Mouse (Mus musculus) CD4-positive naive resting alpha-beta T cell, adult 57 days (primary cell): ENCODE measurements around the gene Med13. TPM values are rescaled to one million over a fixed set of nuclear protein-coding genes. Genes with fewer than 3 reads are reported as not detected.

ENCODE experiments used
- total RNA-seq: library from RNA; stranded (reverse); gene quantifications from one replicate; pipeline ENCODE4 v1.2.4, GENCODE M21; 2023

Gene Med13
- total RNA-seq: 80.6 TPM

DNA sequence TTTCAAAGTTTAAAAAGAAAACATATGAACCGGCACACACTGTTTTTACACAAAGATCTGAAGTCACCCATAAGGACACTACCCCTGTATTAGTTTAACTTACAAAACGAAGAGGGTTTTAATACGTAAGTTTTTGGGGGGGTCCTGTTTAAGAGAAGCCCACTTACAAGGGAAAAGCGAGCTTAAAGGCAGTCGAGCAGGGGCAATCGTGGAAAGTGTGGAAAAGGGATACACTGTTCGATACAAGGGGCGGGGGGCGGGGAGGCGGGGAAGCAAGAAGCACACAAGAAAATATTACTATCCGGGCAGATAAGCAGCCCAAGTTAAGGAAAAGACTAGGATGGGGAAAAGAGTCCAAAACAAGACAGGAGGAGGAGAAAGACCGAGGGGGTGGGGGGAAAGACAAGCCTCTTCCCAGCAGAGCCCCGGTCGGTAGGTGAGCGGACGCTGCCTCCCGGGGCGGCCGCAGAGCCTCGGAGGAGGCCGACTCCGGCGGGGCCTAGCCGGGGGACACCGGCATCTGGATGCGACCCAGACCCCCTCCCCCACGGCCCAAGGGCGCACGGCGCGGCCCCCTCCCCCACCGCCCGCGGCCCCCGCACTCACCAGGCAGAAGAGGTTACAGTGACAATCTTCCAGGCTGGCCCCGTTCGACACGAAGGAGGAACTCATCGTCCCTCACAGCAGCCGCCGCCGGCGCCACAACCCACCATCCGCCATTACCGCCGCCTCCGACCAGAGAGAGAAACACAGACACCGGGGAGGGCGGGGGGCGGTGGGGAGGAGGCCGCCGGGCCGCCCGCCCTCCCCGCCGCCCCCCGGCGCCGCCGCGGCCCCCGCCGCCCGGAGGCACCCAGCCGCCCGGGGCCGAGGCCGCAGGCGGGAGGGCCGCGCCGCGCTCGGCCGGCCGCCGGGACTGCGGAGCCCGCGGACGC, at the start of gene Med13:
Med13 (minus strand) TSS at position 749 of the 935 bp plus-strand sequence.

DNA sequence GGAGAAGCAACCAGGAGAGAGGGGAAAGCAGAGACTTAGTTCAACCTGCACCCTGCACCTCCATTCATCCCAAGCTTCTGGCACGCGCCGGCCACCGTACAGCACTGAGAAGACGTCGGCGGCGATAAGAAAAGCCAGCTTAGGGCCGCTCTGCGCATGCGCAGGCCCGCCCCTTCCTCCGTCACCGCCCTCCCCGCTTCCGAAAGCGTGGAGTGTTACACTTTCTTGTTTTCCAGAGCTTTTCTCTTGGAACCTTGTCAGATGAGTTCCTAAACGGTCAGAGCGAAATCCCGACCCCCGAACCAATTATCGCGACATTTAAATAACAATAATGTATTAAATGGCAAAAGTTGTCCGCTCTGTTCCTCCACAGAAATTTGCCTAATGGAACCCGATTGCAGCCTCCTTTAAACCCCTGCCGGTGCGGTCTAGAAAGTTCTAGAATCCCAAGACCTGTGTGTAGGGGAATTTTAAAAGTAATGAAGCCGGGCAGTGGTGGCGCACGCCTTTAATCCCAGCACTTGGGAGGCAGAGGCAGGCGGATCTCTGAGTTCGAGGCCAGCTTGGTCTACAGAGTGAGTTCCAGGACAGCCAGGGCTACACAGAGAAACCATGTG, 99.8 kb downstream of the Med13 start, which contains the start of gene Ints2:
Ints2 (minus strand) TSS at position 116 of the 617 bp plus-strand sequence.

Other genes starting within 250 kb of the Med13 start
- gene Brip1, start 156.4 kb downstream of the Med13 start, total RNA-seq: 1.4 TPM
- 17.1 TPM for gene Ints2, start 100.0 kb downstream of the Med13 start, total RNA-seq
- 58.0 TPM for gene Rnft1, start 127.1 kb upstream of the Med13 start, total RNA-seq
- gene Rps6kb1, start 187.2 kb upstream of the Med13 start, total RNA-seq: 54.0 TPM
- 8.0 TPM for gene Tubd1, start 187.4 kb upstream of the Med13 start, total RNA-seq